Mouse (Mus musculus) erythroblast, embryonic 14.5 days (primary cell): Measurements from ENCODE around the gene Ppt2.

Source experiments
- GATA1 ChIP-seq: IDR thresholded peaks from 2 replicates; pipeline ENCODE4 v1.6.1; 2012; ENCODE audit warnings: low read length, inconsistent platforms, mixed read lengths
- TAL1 ChIP-seq: IDR thresholded peaks from 3 replicates; pipeline ENCODE4 v1.6.1; 2012; ENCODE audit warnings: low read length, inconsistent platforms, mixed read lengths

GRCm38 (mm10) chr17:34597566-34598095 is 30.7 kb downstream of the Ppt2 start, which contains the start of gene Ager:
- TF ChIP-seq TAL1 (no peak), GATA1 (no peak)
